Mouse (Mus musculus): ENCODE data around the gene Senp6.

DNA sequence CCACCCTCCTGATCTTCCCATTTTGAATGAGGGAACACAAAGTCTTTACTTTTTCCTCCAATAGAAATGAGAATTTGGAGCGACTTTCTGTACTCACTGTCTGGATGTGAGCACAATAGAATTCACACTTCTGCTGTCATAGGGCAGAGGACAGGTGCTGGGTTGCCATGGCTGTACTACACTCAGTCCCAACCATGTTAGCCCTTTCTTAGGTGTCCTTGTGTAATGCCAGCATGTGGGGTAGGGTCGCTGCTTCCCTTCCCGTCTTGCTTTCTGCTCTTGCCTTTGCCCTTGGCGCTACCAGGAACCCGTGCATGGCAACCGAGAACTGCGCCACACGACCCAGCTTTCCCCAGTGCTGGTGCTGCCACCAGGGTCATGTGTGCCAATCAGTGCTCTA, 120.0 kb downstream of the Senp6 start:
- TF ChIP-seq CTCF (IDR thresholded peaks at IDR 0.05; ENCODE audit: borderline replicate concordance, extremely low read depth, insufficient read depth, insufficient read length) (no peak), POLR2A (IDR thresholded peaks at IDR 0.05; ENCODE audit: borderline replicate concordance, extremely low read depth, insufficient read depth, insufficient read length, poor library complexity, severe bottlenecking) (no peak)

Data from brain, embryonic 14.5 days (tissue).